Mouse (Mus musculus) MEL (cell line): ENCODE results near the gene Tle3.

Experiments used
- CHD1 ChIP-seq: IDR thresholded peaks from 2 replicates; pipeline ENCODE4 v1.6.1; 2012; ENCODE audit warnings: low read depth, mild to moderate bottlenecking, inconsistent platforms, low read length, improper control_type of control experiment
- CTCF ChIP-seq, 3 experiments: IDR thresholded peaks in 2 of 3; conservative IDR thresholded peaks in 1 of 3; 2 replicates each; pipeline ENCODE4 v1.5.1; 2011 to 2012; ENCODE audit warnings: low read length in 3 of 3, low read depth in 2 of 3, mild to moderate bottlenecking in 2 of 3, improper control_type of control experiment in 1 of 3, inconsistent platforms in 1 of 3, mixed read lengths in 1 of 3, moderate library complexity in 1 of 3; ENCODE audit not compliant: control insufficient read depth in 1 of 3, insufficient read depth in 1 of 3, poor library complexity in 1 of 3, severe bottlenecking in 1 of 3
- E2F4 ChIP-seq: IDR thresholded peaks from 2 replicates; pipeline ENCODE4 v1.6.1; 2011; ENCODE audit warnings: low read depth, low read length, improper control_type of control experiment, borderline replicate concordance
- ELF1 ChIP-seq: IDR thresholded peaks from 2 replicates; pipeline ENCODE4 v1.6.1; 2014; ENCODE audit warnings: low read depth, mild to moderate bottlenecking, inconsistent platforms, low read length, improper control_type of control experiment, moderate library complexity
- GATA1 ChIP-seq: IDR thresholded peaks from 2 replicates; pipeline ENCODE4 v1.6.1; 2011; ENCODE audit warnings: low read depth, low read length, improper control_type of control experiment
- JUND ChIP-seq: IDR thresholded peaks from 2 replicates; pipeline ENCODE4 v1.6.1; 2011; ENCODE audit warnings: low read depth, mild to moderate bottlenecking, improper control_type of control experiment, low read length
- MAFK ChIP-seq: IDR thresholded peaks from 2 replicates; pipeline ENCODE4 v1.6.1; 2011; ENCODE audit warnings: low read depth, mild to moderate bottlenecking, low read length, improper control_type of control experiment, borderline replicate concordance
- MAZ ChIP-seq: IDR thresholded peaks from 2 replicates; pipeline ENCODE4 v1.6.1; 2012; ENCODE audit warnings: low read depth, mild to moderate bottlenecking, inconsistent platforms, low read length, improper control_type of control experiment
- NRF1 ChIP-seq: IDR thresholded peaks from 2 replicates; pipeline ENCODE4 v1.6.1; 2014; ENCODE audit warnings: low read depth, mild to moderate bottlenecking, inconsistent platforms, low read length, improper control_type of control experiment, moderate library complexity; ENCODE audit not compliant: poor library complexity, insufficient read depth, severe bottlenecking
- POLR2A ChIP-seq, 2 experiments: IDR thresholded peaks; 2 replicates each; pipeline ENCODE4 v1.6.1; 2011 to 2012; ENCODE audit warnings: low read length in 2 of 2, mild to moderate bottlenecking in 2 of 2, control low read depth in 1 of 2, improper control_type of control experiment in 1 of 2, low read depth in 1 of 2, moderate library complexity in 1 of 2; ENCODE audit not compliant: control insufficient read depth in 1 of 2, insufficient read depth in 1 of 2, poor library complexity in 1 of 2
- UBTF ChIP-seq: IDR thresholded peaks from 2 replicates; pipeline ENCODE4 v1.6.1; 2012; ENCODE audit warnings: low read depth, mild to moderate bottlenecking, inconsistent platforms, low read length, improper control_type of control experiment, moderate library complexity, borderline replicate concordance; ENCODE audit not compliant: insufficient read depth
- USF1 ChIP-seq: IDR thresholded peaks from 2 replicates; pipeline ENCODE4 v1.6.1; 2014; ENCODE audit warnings: low read depth, mild to moderate bottlenecking, inconsistent platforms, low read length, improper control_type of control experiment, moderate library complexity

DNA sequence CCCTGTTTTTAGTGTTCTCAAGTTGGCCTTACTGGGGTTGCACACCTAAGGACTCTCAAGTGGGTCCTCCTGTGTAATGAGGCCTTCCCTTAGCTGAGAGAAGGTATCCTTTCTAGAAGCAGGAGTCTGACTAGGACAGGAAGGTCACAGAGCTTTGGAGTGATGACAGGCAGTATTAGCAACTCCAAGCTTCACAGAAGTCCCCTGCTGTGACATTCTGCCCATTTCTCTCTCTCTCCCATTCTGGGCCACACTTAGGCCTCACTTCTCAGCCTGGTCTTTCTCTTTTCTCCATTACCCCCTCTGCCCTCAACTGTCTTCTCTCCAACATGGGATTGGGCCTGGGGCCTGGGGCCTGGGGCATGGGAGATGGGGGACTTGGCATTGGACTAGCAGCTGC is 36.0 kb upstream of the Tle3 start:
- TF ChIP-seq GATA1 (no peak), USF1 (no peak), UBTF (no peak), POLR2A (IDR thresholded peaks at IDR 0.05; ENCODE audit: control insufficient read depth in 1 of 2, insufficient read depth in 1 of 2, low read depth in 1 of 2, low read length in 2 of 2, poor library complexity in 1 of 2) (no peak), ELF1 (no peak), JUND (no peak), CTCF (IDR thresholded peaks at IDR 0.05 in 2 of 3, conservative IDR thresholded peaks at IDR 0.05 in 1 of 3; ENCODE audit: control insufficient read depth in 1 of 3, insufficient read depth in 1 of 3, low read depth in 2 of 3, low read length in 3 of 3, poor library complexity in 1 of 3, severe bottlenecking in 1 of 3) (no peak), CHD1 (no peak), MAFK (no peak), E2F4 (no peak), MAZ (no peak), NRF1 (no peak)
